Mouse (Mus musculus) adrenal gland, postnatal 0 days (tissue): ENCODE data around the gene Serpinb9. TPM values are rescaled to one million over a fixed set of nuclear protein-coding genes. Genes with fewer than 3 reads are reported as not detected.

Experiments used
- polyA plus RNA-seq: library from polyadenylated mRNA; unstranded; fragments of >200 nt; fragmentation: Nextera tagmentation; extraction: Ambion mirVana; gene quantifications from 2 replicates; pipeline ENCODE4 v1.2.1, GENCODE M21; 2015

Serpinb9 gene
- 12.1 and 15.6 TPM in 2 replicates for polyA plus RNA-seq

GRCm38 (mm10) chr13:33002950-33003349 is at the start of gene Serpinb9:
Gene Serpinb9 (plus strand): TSS chr13:33003250.

GRCm38 (mm10) chr13:32964989-32965811 is 37.9 kb upstream of the Serpinb9 start, which contains the start of gene Serpinb6b:
Gene Serpinb6b (plus strand): TSS chr13:32965209.

GRCm38 (mm10) chr13:33027244-33027643 is 24.2 kb downstream of the Serpinb9 start, which contains the start of gene Serpinb9b:
Gene Serpinb9b (plus strand): TSS chr13:33027416.

Other genes with a start within 250 kb of the Serpinb9 start
- gene Mylk4, start 219.3 kb upstream of the Serpinb9 start, polyA plus RNA-seq, result 0.08 and 0.16 TPM in 2 replicates
- 25.3 and 37.0 TPM in 2 replicates for gene Wrnip1, start 201.2 kb upstream of the Serpinb9 start, polyA plus RNA-seq
- gene D930007J09Rik, start 200.4 kb upstream of the Serpinb9 start, polyA plus RNA-seq, result not detected in 2 replicates
- gene Serpinb1a, start 152.1 kb upstream of the Serpinb9 start, polyA plus RNA-seq, result 32.0 and 46.1 TPM in 2 replicates
- gene Serpinb1c, start 105.0 kb upstream of the Serpinb9 start, polyA plus RNA-seq, result not detected in 2 replicates
- 50.7 and 72.7 TPM in 2 replicates for gene Serpinb6b, start 38.0 kb upstream of the Serpinb9 start, polyA plus RNA-seq
- 0.13 and 0.47 TPM in 2 replicates for gene Serpinb9b, start 24.2 kb downstream of the Serpinb9 start, polyA plus RNA-seq
- gene Serpinb1b, start 75.3 kb downstream of the Serpinb9 start, polyA plus RNA-seq, result 0.92 and 1.1 TPM in 2 replicates
- gene Serpinb9c, start 156.5 kb downstream of the Serpinb9 start, polyA plus RNA-seq, result 0.10 TPM in 1 of 2 replicates, not detected in the other
- not detected in 2 replicates for gene Serpinb9d, start 189.7 kb downstream of the Serpinb9 start, polyA plus RNA-seq
- gene Serpinb9e, start 246.4 kb downstream of the Serpinb9 start, polyA plus RNA-seq, result not detected in 2 replicates